Mouse (Mus musculus) small intestine, adult 2 months (tissue): ENCODE results near the gene Fstl1. TPM values are rescaled to one million over a fixed set of nuclear protein-coding genes. Genes with fewer than 3 reads are reported as not detected.

Experiments
- H3K27ac ChIP-seq: fragments of 200-500 bp; 2 replicates; pipeline ENCODE4 v1.5.1; 2012; ENCODE audit warnings: low read depth, low read length, control low read depth, inconsistent platforms; ENCODE audit not compliant: insufficient read depth
- H3K27me3 ChIP-seq: fragments of 200-500 bp; 2 replicates; pipeline ENCODE4 v1.6.1; 2012; ENCODE audit warnings: mild to moderate bottlenecking, moderate library complexity, low read length, inconsistent platforms; ENCODE audit not compliant: control insufficient read depth, insufficient read depth
- H3K36me3 ChIP-seq: fragments of 200-500 bp; 2 replicates; pipeline ENCODE4 v1.6.1; 2012; ENCODE audit warnings: mild to moderate bottlenecking, low read length, control low read depth, inconsistent platforms; ENCODE audit not compliant: control insufficient read depth, insufficient read depth
- H3K4me1 ChIP-seq: fragments of 200-500 bp; 2 replicates; pipeline ENCODE4 v1.6.1; 2012; ENCODE audit warnings: low read length, inconsistent platforms, mixed read lengths; ENCODE audit not compliant: control insufficient read depth, insufficient read depth, insufficient read length
- H3K4me3 ChIP-seq: fragments of 200-500 bp; 2 replicates; pipeline ENCODE4 v1.5.1; 2012; ENCODE audit warnings: low read depth, mild to moderate bottlenecking, control low read depth, inconsistent platforms, low read length, moderate library complexity
- CTCF ChIP-seq: fragments of 200-500 bp; IDR thresholded peaks from 2 replicates; pipeline ENCODE4 v1.5.1; 2012; ENCODE audit warnings: low read depth, mild to moderate bottlenecking, control low read depth, inconsistent platforms, low read length, moderate library complexity, mixed read lengths; ENCODE audit not compliant: insufficient replicate concordance, insufficient read length; ENCODE audit errors: extremely low read depth
- POLR2A ChIP-seq: fragments of 200-500 bp; IDR thresholded peaks from 2 replicates; pipeline ENCODE4 v1.6.1; 2012; ENCODE audit warnings: low read depth, mild to moderate bottlenecking, control low read depth, inconsistent platforms, low read length, moderate library complexity
- WGBS: fragments of 180-500 bp; shearing (Covaris S2); methylation state at CpG from one replicate; pipeline ENCODE4 v1.1.7; 2018; 5-methylcytosine and 5-hydroxymethylcytosine counted together
- polyA plus RNA-seq: library from polyadenylated mRNA; depleted of rRNA; stranded (reverse); fragments of >200 nt; gene quantifications from 2 replicates; pipeline ENCODE4 v1.2.3, GENCODE M21; 2012

The Fstl1 gene
- polyA plus RNA-seq, 1 experiment, result 5.4 TPM

- TF ChIP-seq POLR2A (no peak), CTCF (no peak)
- no peaks in the 10 kb centered on the region for H3K36me3 ChIP-seq
- 0 out of 2 replicates have a peak overlapping the region, but pooled peaks have one; percentile 27 for H3K27ac ChIP-seq
- H3K27me3 ChIP-seq, result no peaks in the 10 kb centered on the region
- WGBS, result 23% methylated on average over 10 of the region's 10 CpGs
- peaks cover 3% of the 10 kb centered on the region; the same call in 1 of the 2 replicates for H3K4me1 ChIP-seq
- H3K4me3 ChIP-seq, result peak overlapping the region; percentile 38
These were observed 19.0 kb downstream of the Fstl1 start for GRCm38 (mm10) chr16:37795651-37796150.

GRCm38 (mm10) chr16:37796270-37796669 lies 19.6 kb downstream of the Fstl1 start:
- no peak overlapping the region for H3K4me3 ChIP-seq
- H3K27ac ChIP-seq, result no peak overlapping the region
- TF ChIP-seq CTCF (no peak), POLR2A (no peak)
- peaks cover 3% of the 10 kb centered on the region; the same call in 1 of the 2 replicates for H3K4me1 ChIP-seq
- WGBS, result 41% methylated on average over 11 of the region's 11 CpGs
- no peaks in the 10 kb centered on the region for H3K36me3 ChIP-seq
- no peaks in the 10 kb centered on the region for H3K27me3 ChIP-seq

GRCm38 (mm10) chr16:37801097-37801496 lies 24.4 kb downstream of the Fstl1 start:
- H3K27me3 ChIP-seq, result no peaks in the 10 kb centered on the region
- TF ChIP-seq CTCF, result no peak
- no peak for TF ChIP-seq POLR2A
- WGBS, result 71% methylated on average over 2 of the region's 2 CpGs
- no peak overlapping the region for H3K4me3 ChIP-seq
- no peak overlapping the region for H3K27ac ChIP-seq
- H3K36me3 ChIP-seq, result no peaks in the 10 kb centered on the region
- H3K4me1 ChIP-seq, result no peaks in the 10 kb centered on the region; the same call in 1 of the 2 replicates

- no peak for TF ChIP-seq CTCF
- no peak for TF ChIP-seq POLR2A
- no peaks in the 10 kb centered on the region for H3K36me3 ChIP-seq
- no peaks in the 10 kb centered on the region for H3K27me3 ChIP-seq
- H3K27ac ChIP-seq, result no peak overlapping the region
- WGBS, result 59% methylated on average over 4 of the region's 4 CpGs
- H3K4me3 ChIP-seq, result no peak overlapping the region
- H3K4me1 ChIP-seq, result no peaks in the 10 kb centered on the region; the same call in 1 of the 2 replicates
These were observed 26.1 kb downstream of the Fstl1 start for GRCm38 (mm10) chr16:37802686-37803295.

GRCm38 (mm10) chr16:37803387-37803950 lies 26.8 kb downstream of the Fstl1 start:
- TF ChIP-seq POLR2A (no peak), CTCF (no peak)
- Histone ChIP-seq H3K36me3 (no peaks in the 10 kb centered on the region), H3K27me3 (no peaks in the 10 kb centered on the region), H3K27ac (no peak overlapping the region), H3K4me1 (no peaks in the 10 kb centered on the region; the same call in 1 of the 2 replicates), H3K4me3 (no peak overlapping the region)
- WGBS, result 90% methylated on average over 9 of the region's 9 CpGs

GRCm38 (mm10) chr16:37805746-37806495 lies 29.2 kb downstream of the Fstl1 start:
- 85% methylated on average over 3 of the region's 3 CpGs for WGBS
- no peaks in the 10 kb centered on the region; the same call in 1 of the 2 replicates for H3K4me1 ChIP-seq
- no peak for TF ChIP-seq CTCF
- TF ChIP-seq POLR2A, result no peak
- no peak overlapping the region for H3K4me3 ChIP-seq
- H3K36me3 ChIP-seq, result no peaks in the 10 kb centered on the region
- H3K27ac ChIP-seq, result no peak overlapping the region
- no peaks in the 10 kb centered on the region for H3K27me3 ChIP-seq

GRCm38 (mm10) chr16:37807269-37807668 lies 30.6 kb downstream of the Fstl1 start:
- TF ChIP-seq POLR2A, result no peak
- TF ChIP-seq CTCF, result no peak
- Histone ChIP-seq H3K27ac (no peak overlapping the region), H3K4me3 (no peak overlapping the region), H3K27me3 (no peaks in the 10 kb centered on the region), H3K36me3 (no peaks in the 10 kb centered on the region), H3K4me1 (no peaks in the 10 kb centered on the region)
- WGBS, result 87% methylated on average over 8 of the region's 8 CpGs
